Mouse (Mus musculus): ENCODE data around the gene Fdx1l. TPM values are rescaled to one million over a fixed set of nuclear protein-coding genes. Genes with fewer than 3 reads are reported as not detected.

The Fdx1l gene
- polyA plus RNA-seq (2014; fragmentation: Illumina TruSeq; extraction: RNeasy Lipid Tissue Mini Kit (QIAGEN cat#74804)): not detected

GRCm38 (mm10) chr9:21073044-21073840 is at the start of gene Fdx1l, which contains the start of gene Gm49373:
Gene Fdx1l, minus strand, starts transcription at chr9:21073614.
Gene Gm49373, minus strand, starts transcription at chr9:21073096.

GRCm38 (mm10) chr9:21091707-21092320 is 18.4 kb upstream of the Fdx1l start, which contains the start of the genes Gm38431 and Raver1:
Gene Gm38431, minus strand, starts transcription at chr9:21091997.
Gene Raver1, minus strand, starts transcription at chr9:21092008.

GRCm38 (mm10) chr9:21067006-21067684 is 6.3 kb downstream of the Fdx1l start, which contains the start of gene Zglp1:
Gene Zglp1, minus strand, starts transcription at chr9:21067093.

GRCm38 (mm10) chr9:21031896-21032351 is 41.5 kb downstream of the Fdx1l start, which contains the start of gene Icam5:
Gene Icam5, plus strand, starts transcription at chr9:21032073.

GRCm38 (mm10) chr9:21029291-21030054 is 43.9 kb downstream of the Fdx1l start, which contains the start of gene Icam4:
Gene Icam4, plus strand, starts transcription at chr9:21029373.

Other genes starting within 250 kb of the Fdx1l start
- 2.5 TPM for gene A230050P20Rik, start 205.0 kb downstream of the Fdx1l start, polyA plus RNA-seq (2014; fragmentation: Illumina TruSeq; extraction: RNeasy Lipid Tissue Mini Kit (QIAGEN cat#74804))
- gene Angptl6, start 193.9 kb downstream of the Fdx1l start, polyA plus RNA-seq (2014; fragmentation: Illumina TruSeq; extraction: RNeasy Lipid Tissue Mini Kit (QIAGEN cat#74804)): not detected
- gene Ppan, start 185.4 kb downstream of the Fdx1l start, polyA plus RNA-seq (2014; fragmentation: Illumina TruSeq; extraction: RNeasy Lipid Tissue Mini Kit (QIAGEN cat#74804)): 0.40 TPM
- 23.3 TPM for gene Eif3g, start 175.0 kb downstream of the Fdx1l start, polyA plus RNA-seq (2014; fragmentation: Illumina TruSeq; extraction: RNeasy Lipid Tissue Mini Kit (QIAGEN cat#74804))
- 19.1 TPM for gene Dnmt1, start 113.7 kb downstream of the Fdx1l start, polyA plus RNA-seq (2014; fragmentation: Illumina TruSeq; extraction: RNeasy Lipid Tissue Mini Kit (QIAGEN cat#74804))
- 1.7 TPM for gene S1pr2, start 96.8 kb downstream of the Fdx1l start, polyA plus RNA-seq (2014; fragmentation: Illumina TruSeq; extraction: RNeasy Lipid Tissue Mini Kit (QIAGEN cat#74804))
- 0.63 TPM for gene Mrpl4, start 70.9 kb downstream of the Fdx1l start, polyA plus RNA-seq (2014; fragmentation: Illumina TruSeq; extraction: RNeasy Lipid Tissue Mini Kit (QIAGEN cat#74804))
- 4.0 TPM for gene Icam1, start 57.6 kb downstream of the Fdx1l start, polyA plus RNA-seq (2014; fragmentation: Illumina TruSeq; extraction: RNeasy Lipid Tissue Mini Kit (QIAGEN cat#74804))
- gene Icam4, start 44.2 kb downstream of the Fdx1l start, polyA plus RNA-seq (2014; fragmentation: Illumina TruSeq; extraction: RNeasy Lipid Tissue Mini Kit (QIAGEN cat#74804)): not detected
- not detected for gene Icam5, start 41.5 kb downstream of the Fdx1l start, polyA plus RNA-seq (2014; fragmentation: Illumina TruSeq; extraction: RNeasy Lipid Tissue Mini Kit (QIAGEN cat#74804))
- not detected for gene Zglp1, start 6.5 kb downstream of the Fdx1l start, polyA plus RNA-seq (2014; fragmentation: Illumina TruSeq; extraction: RNeasy Lipid Tissue Mini Kit (QIAGEN cat#74804))
- not detected for gene Gm49373, start 518 bp downstream of the Fdx1l start, polyA plus RNA-seq (2014; fragmentation: Illumina TruSeq; extraction: RNeasy Lipid Tissue Mini Kit (QIAGEN cat#74804))
- gene Gm38431, start 18.4 kb upstream of the Fdx1l start, polyA plus RNA-seq (2014; fragmentation: Illumina TruSeq; extraction: RNeasy Lipid Tissue Mini Kit (QIAGEN cat#74804)): 0.54 TPM
- gene Raver1, start 18.4 kb upstream of the Fdx1l start, polyA plus RNA-seq (2014; fragmentation: Illumina TruSeq; extraction: RNeasy Lipid Tissue Mini Kit (QIAGEN cat#74804)): 16.4 TPM
- gene Tyk2, start 57.6 kb upstream of the Fdx1l start, polyA plus RNA-seq (2014; fragmentation: Illumina TruSeq; extraction: RNeasy Lipid Tissue Mini Kit (QIAGEN cat#74804)): 1.4 TPM
- gene Cdc37, start 76.4 kb upstream of the Fdx1l start, polyA plus RNA-seq (2014; fragmentation: Illumina TruSeq; extraction: RNeasy Lipid Tissue Mini Kit (QIAGEN cat#74804)): 11.9 TPM
- 0.60 TPM for gene Pde4a, start 92.1 kb upstream of the Fdx1l start, polyA plus RNA-seq (2014; fragmentation: Illumina TruSeq; extraction: RNeasy Lipid Tissue Mini Kit (QIAGEN cat#74804))
- gene Keap1, start 165.7 kb upstream of the Fdx1l start, polyA plus RNA-seq (2014; fragmentation: Illumina TruSeq; extraction: RNeasy Lipid Tissue Mini Kit (QIAGEN cat#74804)): 9.5 TPM
- gene S1pr5, start 174.8 kb upstream of the Fdx1l start, polyA plus RNA-seq (2014; fragmentation: Illumina TruSeq; extraction: RNeasy Lipid Tissue Mini Kit (QIAGEN cat#74804)): not detected
- gene Atg4d, start 191.7 kb upstream of the Fdx1l start, polyA plus RNA-seq (2014; fragmentation: Illumina TruSeq; extraction: RNeasy Lipid Tissue Mini Kit (QIAGEN cat#74804)): 0.80 TPM
- 3.7 TPM for gene Kri1, start 214.4 kb upstream of the Fdx1l start, polyA plus RNA-seq (2014; fragmentation: Illumina TruSeq; extraction: RNeasy Lipid Tissue Mini Kit (QIAGEN cat#74804))
- gene Cdkn2d, start 217.8 kb upstream of the Fdx1l start, polyA plus RNA-seq (2014; fragmentation: Illumina TruSeq; extraction: RNeasy Lipid Tissue Mini Kit (QIAGEN cat#74804)): 3.8 TPM
- gene Ap1m2, start 238.7 kb upstream of the Fdx1l start, polyA plus RNA-seq (2014; fragmentation: Illumina TruSeq; extraction: RNeasy Lipid Tissue Mini Kit (QIAGEN cat#74804)): 0.74 TPM
- gene Slc44a2, start 247.1 kb upstream of the Fdx1l start, polyA plus RNA-seq (2014; fragmentation: Illumina TruSeq; extraction: RNeasy Lipid Tissue Mini Kit (QIAGEN cat#74804)): 27.2 TPM